Mouse (Mus musculus): Measurements from ENCODE around the gene Rabgap1l.
"Not testable (repeated sequence)": the region's sequence is repeated elsewhere in the genome, so short reads cannot be mapped to it uniquely, and the experiment has no call there.

Gene Rabgap1l

DNA sequence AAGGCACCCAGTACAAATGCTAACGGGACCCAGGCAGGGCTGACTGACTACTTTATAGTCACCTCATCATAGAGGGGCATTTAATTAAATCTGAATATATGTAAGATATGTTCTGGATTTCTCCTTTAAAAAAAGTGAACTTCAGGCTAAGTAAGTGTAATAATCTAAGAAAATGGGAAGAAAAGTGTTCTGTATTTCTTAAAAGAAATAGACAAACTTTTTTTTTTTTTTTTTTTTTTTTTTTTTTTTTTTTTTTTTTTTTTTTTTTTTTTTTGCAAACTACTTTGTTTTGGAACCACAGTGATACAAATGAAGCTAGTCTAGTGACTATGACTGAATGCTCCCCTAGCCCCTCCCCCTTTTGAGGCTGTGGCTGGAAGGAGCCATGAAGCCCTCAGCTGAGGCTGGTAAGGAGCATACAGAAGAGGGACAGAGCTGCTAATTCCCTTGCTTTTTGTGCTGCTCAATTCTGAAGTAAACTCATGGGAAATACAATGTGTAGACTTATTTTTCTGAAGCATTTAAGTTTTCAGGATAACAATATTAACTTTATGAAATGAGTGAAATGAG, 273.0 kb downstream of the Rabgap1l start:
- intact Hi-C loops (cut with DNase I), result no loop called here

DNA sequence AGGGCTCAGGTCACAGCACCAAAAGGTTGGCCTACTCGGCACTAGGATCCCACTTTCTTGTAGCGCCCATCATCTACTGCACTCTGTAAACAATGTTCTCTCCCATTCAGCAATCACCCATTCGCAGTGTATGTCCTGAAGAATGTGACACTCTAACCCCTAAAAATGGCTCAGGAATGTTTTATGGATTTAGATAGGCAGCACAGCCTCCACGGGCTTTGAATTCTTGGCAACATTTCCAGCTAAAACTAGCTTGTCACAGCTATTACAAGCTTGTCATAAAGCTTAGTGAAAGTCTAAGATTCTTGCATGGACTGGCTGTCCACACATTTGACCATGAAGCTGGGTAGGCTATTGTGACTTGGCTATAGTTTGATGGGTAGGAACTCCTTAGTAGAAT, 274.5 kb downstream of the Rabgap1l start:
- intact Hi-C loops (cut with DNase I), result no loop called here

DNA sequence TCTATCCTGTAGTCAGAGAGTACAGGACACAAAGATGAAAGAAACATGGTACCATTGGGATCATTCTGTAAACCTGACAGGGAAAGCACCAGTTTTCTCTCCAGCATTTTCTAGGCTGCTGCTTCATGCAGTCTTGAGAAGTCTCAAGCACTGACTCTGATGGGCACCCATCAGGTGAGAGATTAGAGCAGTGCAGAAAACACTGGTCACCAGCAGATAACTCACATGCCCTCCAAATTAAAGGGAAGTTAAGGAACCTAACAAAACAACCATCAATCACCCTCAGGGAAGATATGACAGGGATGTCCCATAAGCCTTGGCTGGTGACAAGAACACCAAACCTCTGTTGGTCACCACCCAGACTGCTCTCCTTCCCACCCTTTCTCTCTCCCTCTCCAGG, 285.2 kb downstream of the Rabgap1l start:
- intact Hi-C loops (cut with DNase I), result no loop called here

DNA sequence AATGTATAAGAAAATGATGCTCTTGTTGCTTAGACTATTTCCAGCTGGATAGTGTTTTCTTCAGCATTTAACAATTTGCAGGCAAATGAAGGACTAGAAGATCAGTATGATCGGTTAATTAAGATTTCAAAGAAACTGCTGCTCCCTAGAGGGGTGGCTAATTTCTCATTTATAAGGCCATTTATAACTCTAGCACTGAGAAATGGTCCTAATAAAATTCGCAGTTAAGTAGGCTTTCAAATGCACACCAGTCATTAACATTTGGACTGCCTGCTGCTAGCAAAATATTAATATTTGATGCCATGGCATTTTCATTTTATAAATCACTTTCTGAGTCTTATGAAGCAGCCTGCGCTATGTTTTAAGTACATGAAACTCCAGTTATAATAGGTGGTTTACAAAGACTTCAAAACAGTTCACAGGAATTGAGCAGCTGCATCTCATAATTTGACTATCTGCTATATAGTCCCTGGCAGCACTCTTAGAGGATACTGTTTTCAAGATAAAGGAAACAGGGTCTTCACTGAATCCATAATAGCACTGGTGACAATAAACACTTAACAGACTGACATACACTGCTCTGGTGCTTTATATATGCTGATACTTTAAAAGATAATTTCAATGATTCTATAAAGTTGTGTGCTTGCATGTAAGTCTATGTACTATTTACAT, 296.0 kb downstream of the Rabgap1l start:
- intact Hi-C loops (cut with DNase I), result no loop called here

DNA sequence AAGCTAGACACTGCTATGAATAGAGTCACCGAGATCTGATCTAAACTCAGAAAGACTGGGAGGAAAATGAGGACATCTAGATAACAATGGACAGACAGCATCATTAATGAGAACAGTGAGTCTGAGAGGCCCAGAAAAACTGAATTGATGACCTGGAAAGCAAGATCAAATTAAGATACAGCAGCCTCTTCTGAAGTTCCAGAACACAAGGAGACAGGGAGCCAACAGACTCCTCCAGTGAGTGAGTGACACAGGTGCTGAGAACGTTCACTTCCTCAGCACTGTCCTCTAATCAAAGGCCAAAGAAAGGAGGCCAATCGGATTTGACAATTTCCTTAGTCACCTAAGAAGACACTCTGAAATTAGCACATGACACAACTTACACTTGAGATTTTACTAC, 307.3 kb downstream of the Rabgap1l start:
- intact Hi-C loops (cut with DNase I), result no loop called here

DNA sequence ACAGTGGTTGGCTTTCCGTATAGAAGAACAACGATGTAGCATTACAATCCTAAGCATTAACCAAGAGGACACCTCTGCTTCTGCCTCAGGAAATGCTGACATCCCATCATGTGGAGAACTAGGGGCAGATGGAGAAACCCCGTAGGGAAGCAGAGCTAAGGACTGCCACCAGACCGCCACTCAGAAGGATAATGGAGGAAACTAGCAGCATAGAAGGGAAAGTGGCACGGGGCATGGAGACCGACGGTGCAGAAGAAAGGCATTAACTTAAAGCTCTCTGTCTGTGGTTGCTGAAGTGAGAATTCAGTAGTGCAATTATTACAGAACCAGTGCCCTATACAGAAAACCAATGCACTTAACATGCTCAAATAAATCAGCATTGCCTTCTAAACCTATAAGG, 308.0 kb downstream of the Rabgap1l start:
- intact Hi-C loops (cut with DNase I), result no loop called here

DNA sequence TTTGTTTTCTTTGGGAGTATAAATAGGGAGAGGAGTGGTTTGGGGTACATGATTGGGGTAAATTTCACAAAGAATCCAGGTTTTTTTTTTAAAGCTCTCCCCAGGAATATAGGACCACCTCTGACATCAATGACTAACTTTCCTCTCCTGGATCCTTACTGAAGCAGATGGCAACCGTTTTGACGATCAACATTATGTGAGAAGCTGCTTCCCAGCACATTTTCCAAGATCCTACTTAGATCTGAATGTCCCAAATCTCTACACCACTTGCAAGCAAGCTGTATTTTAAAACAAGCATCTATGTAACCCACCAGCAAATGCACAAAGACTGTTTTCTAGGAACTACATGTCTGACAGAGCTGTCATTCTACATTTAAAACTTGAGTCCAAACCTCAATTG, 311.4 kb downstream of the Rabgap1l start:
- intact Hi-C loops (cut with DNase I), result no loop called here

DNA sequence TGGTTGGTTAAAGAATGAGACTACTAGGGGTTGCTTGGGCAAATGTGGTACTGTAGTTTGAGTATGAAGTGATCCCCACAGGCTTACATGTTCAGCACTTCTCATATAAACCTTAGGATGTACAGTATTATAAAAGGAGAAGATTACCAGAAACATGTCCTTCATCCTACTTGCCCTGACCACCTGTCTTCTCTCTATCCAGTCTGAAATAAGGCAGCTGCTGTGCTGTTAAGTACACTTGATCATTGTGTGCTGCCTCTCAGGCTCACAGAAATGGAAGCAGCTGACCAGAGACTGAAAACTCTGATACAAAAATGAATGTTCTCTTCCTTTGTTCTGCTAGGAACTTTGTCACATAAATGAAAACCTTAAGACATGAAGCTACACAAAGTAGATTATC, 325.6 kb downstream of the Rabgap1l start:
- intact Hi-C loops (cut with DNase I), result no loop called here

DNA sequence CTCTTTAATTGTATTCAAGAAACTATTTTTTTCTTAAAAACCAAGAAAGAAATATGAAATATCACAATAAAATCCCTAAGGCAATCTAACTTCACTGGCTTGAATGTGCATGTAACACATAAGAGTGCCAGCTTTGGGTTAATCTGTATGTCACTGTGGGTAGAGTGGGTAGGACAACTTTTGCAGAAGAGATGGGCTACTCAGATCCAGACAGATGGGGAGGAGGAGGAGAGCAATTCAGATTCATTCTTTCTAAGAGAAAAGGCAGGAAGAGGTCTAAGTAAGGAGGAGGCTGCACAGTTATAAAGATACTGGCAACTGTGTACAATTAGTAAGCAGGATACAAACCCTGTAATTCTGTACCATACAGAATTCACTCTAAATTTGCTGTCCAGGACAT, 327.8 kb downstream of the Rabgap1l start:
- intact Hi-C loops (cut with DNase I), result no loop called here

DNA sequence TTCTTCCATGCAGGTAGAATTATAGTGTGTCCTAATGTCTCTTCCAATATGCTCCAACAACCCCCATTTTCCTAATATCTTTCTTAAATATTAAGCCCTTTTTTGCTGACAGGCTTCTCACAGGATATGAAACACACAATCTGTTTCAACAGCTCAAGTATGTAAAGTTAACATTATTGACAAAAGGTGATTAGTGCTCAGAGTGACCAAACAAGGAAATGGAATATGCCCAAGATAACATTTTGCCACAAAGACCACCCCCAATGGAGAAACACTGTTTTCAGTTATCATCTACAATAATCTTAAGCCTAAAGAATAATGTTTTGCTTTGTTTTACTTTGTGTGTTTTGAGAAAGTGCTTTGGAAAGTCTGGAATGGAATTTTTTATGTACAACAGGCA, 328.9 kb downstream of the Rabgap1l start:
- intact Hi-C loops (cut with DNase I), result no loop called here

DNA sequence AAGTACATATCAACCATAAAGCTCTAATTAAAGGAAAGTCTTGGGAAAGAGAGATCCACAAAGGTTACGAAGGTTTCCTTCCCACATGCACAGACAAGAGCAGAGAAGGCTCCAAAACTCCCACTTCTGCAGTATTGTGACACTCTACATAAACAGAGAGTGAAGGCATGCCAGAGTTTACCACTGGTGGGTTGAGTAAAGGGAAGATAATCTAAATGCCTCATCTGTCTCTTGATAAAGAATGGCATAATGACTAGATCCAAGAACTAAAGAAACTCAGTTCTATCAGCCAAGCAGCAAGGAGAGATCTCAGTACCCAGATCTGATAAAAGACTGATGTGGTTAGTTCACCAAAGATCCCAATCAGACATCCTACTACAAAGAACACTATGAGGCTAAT, 332.7 kb downstream of the Rabgap1l start:
- intact Hi-C loops (cut with DNase I), result no loop called here

DNA sequence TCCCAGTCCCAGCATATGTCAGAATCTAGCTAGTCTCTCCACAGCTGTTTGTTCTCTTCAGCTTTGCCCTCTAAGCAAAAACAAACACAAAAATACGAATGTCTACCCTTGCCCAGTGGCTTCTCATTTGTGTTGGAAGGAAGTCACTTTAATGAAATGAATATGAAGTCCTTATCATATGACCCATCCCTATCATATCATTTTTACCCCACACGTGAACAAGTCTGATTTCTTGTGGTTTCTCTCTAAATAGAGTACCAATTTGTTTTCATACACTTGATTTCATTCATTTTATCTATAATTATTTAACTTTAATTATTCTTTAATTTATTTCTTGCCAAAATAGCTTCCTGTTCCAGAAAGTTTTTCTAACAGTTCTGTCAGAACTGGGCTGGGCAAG, 341.3 kb downstream of the Rabgap1l start:
- intact Hi-C loops (cut with DNase I), result no loop called here

DNA sequence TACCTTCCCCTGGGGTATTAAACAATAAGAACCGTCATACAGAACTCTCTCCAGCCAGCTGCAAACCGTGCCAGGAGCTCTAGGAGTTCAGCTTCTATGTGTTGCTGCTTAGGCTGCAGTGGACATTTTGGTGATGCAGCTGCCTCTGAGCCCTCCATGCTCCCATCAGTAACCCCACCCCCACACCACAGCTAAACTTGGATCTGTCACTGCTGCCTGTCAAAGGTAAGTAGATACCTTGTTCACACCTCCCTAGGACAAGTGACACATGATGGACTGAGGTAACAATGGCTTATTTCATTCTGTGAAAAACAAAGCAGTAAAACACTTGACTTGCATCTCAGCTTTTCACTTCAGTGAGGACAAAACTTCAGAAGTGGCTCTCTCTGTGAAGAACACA, 344.3 kb downstream of the Rabgap1l start:
- intact Hi-C loops (cut with DNase I), result no loop called here

DNA sequence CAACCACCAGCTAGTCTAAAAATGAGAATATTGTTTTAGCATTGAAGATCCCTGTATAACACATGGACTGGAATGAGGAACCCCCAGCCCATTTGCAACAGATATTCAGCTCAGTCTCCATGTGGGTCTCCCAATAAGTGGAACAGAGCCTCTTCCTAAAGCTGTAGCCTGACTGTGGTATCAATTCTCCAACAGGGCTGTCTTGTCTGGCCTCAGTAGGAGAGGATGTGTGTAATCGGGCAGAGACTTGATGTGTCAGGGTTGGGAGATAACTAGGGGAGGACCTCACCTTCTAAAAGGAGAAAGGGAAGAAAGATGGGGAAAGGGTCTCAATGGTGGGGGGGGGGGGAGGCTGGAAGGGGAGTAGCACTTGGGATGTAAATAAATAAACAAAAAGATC, 346.2 kb downstream of the Rabgap1l start:
- intact Hi-C loops (cut with DNase I), result no loop called here

DNA sequence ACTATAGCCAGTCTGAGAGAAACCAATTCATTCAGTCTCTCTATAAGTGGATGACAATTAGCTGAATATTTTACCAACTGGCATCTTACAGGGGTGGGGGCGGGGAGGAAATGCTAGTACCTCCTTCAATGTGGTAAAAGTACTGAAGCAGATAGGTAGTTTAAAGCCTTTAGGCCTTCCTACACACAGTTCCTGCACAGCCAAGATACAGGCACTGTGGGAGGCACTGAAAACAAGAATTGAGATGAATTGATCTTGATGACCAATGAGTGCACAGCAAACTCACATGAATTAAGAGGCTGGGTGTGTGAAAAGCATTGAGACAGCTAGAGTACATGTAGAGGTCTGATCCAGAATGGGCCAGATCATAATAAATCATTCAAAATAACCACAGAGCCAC, 349.5 kb downstream of the Rabgap1l start:
- intact Hi-C loops (cut with DNase I), result no loop called here

DNA sequence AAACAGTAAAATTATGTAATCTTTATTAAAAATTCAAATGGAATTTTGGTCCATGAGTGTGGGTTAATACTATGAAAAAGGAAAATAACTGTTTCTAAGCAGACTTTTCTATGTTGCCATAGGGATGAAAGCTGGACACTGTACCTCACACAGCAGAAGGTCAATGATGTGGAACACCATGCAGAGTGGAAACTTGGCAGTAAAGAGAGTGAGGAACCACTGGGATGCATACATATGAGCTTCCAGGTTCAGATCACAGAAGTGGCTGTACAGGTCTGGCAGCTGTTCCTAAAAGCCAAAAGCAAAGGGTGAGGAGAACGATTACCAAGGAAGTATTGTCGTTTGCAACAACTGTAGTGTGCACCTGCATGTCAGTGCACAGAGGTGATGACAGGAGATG, 351.3 kb downstream of the Rabgap1l start:
- intact Hi-C loops (cut with DNase I), result no loop called here

DNA sequence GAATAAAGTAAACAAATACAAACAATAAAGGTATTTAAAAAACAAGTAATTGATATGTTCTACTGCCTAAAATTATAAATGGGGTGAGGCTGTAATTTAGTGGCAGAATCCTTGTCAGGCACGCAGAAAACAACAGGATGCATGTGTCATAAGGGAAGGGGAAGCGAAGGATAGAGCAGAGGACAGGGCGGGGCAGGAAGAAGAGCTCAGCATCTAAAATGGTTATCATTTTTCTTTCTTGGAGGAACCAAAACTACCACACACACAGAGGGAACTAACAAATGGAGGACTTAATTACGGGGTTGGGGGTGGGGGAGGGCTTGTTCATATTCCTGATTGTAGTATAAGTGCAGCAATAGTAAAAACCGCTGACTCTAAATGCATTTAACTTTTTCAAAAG, 351.9 kb downstream of the Rabgap1l start:
- intact Hi-C loops (cut with DNase I), result no loop called here

DNA sequence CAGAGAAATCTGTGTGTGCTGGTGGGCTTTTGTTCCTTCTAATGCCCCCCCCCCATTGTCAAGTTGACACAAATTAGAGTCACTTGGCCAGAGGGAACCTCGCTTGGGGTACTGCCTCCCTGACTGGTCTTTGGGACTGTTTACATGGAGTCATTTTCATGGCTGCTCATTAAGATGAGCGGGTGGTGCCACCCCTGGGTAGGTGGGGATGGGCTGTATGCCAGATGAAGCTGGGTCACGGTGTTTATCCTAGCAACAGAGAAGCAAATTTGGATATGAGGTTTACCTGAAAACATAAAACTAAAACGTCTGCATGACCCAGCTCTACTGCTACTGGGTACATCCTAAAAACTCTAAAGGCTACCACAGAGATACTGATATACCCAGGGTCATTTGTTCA, 354.2 kb downstream of the Rabgap1l start:
- intact Hi-C loops (cut with DNase I), result no loop called here

DNA sequence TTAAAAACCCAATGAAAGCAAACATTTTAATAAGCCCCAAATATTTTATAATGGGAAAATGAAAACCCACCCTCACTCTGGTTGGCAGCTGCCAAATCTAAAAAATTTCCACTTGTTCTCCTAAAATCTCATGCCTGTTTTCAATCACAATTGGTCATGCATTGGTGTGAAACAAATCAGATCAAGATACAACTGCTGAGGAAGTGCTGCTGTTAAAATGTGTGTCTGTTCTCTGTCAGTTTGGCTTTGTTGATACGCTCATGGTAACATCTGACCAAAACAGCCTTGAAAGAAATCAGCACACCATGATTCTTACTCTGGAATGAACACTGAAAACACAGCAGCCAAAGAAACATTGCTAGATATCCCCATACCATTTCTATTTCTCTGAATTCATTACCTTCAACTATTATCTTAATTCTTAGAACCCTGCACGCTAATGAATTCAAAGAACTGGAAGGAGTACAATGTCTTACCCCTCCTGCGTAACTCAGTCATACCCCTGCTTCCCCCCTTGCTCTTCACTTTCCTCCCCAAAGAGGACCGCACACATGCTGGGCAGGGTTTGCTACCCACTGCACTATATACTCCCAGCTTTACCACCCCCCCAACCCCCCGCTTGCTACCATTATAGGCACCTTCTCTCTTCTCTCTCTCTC, 375.7 kb downstream of the Rabgap1l start:
- intact Hi-C loops (cut with DNase I), result no loop called here

DNA sequence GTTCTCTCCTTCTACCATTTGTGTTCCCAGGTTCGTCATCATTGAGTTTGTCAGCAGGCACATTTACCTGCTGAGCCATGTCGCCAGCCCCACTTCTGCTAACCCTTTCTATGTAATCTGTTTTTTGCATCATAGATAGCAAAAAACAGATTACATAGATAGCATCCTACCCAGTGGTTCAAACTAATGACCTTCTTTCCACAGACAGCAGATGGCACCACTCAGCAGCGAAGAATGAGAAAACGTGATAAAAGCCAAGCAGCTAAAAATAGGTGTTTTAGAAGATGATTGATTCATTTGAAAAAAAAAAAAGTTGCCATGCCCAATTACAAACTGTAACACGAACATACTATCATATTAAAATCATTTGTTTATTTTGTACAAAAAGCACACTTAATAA, 382.2 kb downstream of the Rabgap1l start:
- intact Hi-C loops (cut with DNase I), result no loop called here

DNA sequence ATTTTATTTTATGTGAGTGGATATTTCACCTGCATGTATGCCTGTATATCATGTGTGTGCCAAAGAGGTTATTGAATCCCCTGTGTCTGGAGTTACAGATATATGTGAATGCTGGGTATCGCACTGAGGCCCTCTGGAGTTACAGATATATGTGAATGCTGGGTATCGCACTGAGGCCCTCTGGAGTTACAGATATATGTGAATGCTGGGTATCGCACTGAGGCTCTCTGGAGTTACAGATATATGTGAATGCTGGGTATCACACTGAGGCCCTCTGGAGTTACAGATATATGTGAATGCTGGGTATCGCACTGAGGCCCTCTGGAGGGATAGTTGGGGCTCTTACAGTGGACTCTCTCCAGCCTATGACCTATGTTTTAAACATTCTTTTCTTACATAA, 383.3 kb downstream of the Rabgap1l start:
- intact Hi-C loops (cut with DNase I), result not testable (repeated sequence)

DNA sequence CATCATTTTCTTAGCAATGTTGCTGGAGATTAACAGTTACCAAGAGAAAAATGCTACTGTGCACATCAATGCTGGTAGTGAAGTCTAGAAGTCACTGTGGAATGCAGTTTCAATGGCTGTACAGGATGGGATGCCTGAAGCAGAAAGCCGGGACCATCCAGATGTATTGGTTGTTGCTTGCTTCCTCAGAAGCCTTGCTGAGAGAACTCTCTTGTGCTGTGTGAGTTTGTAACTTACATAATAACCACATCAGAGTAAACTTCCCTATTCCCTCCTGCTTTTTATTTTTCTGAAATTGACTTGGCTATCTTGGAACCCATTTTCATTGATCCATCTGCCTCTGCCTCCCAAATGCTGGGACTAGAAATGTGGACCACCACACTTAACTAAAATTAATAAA, 383.9 kb downstream of the Rabgap1l start:
- intact Hi-C loops (cut with DNase I), result no loop called here

DNA sequence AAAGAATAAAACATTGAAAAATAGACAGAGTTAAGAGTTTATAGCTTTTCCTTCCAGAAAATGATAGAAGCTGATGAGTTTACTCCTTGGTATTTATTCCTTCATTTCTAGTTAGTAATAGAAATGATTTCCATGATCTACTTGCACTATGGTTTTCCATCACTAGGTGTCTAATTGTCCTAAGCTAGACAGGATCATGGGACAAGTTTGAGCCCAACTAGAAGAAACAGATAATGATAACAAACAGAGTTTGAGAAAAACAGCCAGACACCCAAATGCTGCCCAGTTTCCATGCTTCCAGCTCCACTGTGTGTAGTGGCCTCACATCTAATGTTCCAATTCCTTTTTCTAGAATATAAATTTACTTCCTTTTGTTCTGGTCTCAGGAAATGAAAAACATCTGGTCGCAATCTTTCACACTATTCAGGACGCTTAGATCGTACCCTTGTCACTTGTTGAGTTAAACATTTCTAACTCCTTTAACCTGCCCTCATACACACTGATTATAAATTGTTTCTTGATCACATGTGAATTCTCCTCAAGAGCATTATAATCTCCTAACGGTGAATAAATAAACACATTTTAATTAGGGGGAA, 384.6 kb downstream of the Rabgap1l start:
- intact Hi-C loops (cut with DNase I), result no loop called here

Data from adrenal gland (tissue).